Mouse (Mus musculus) testis, postnatal 14 days (tissue): ENCODE data around the gene Rbms2.

Experiments
- DNase-seq: peaks from one replicate; pipeline ENCODE4 v3.0.0; 2021; ENCODE audit warnings: low spot score

The Rbms2 gene

DNA sequence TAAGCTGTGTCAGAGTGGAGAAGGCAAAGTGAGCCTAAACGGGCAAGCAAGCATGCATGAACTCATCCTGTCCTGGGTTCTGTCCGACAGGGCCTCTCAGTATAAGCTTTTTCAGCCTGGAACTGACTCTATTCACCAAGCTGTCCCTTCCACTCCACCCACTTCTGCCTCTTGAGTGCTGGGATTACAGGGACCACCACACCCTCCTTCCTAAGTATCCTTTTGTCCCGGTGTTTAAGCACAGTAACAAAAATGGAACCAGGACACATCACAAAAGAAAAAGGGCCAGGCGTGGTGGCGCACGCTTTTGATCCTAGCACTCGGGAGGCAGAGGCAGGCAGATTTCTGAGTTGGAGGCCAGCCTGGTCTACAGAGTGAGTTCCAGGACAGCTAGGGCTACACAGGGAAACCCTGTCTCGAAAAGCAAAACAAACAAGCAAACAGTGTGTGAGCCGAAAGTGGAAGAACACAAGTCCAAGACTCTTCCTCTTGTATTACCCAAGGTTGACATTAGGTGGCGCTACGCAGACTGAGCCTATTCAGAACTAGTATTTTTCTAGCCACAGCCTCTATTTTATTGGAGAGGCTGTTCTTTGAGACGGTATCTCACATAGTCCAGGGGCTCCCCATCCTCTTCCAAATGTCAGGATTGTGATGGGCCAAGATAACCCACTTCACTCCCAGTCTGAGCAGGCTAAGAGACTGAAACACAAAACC is 39.7 kb downstream of the Rbms2 start:
- no peak for DNase-seq

GRCm38 (mm10) chr10:128135374-128135773 is 44.7 kb downstream of the Rbms2 start:
- no peak for DNase-seq

GRCm38 (mm10) chr10:128133650-128134332 is 46.3 kb downstream of the Rbms2 start:
- DNase-seq = no peak

DNA sequence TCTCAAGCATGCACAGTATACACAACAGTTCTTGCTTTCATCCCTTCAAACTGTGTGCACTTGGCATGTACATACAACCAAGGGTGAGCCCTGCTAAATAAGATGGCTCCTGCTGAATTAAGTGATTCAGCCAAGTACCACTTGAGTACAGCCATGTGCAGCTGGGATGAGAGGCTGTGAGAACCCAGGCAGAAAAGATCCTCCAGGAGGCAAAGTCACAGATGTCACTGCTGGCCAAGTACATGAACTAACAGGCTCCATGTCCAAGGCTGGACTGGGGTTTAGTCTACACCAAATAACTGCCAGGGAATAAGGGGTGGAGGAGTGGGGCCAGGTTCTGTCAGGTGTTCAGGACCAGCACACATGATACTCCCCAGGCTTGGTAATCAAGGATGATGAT is 48.3 kb downstream of the Rbms2 start:
- DNase-seq = no peak

- DNase-seq = no peak
These were observed 48.8 kb downstream of the Rbms2 start for GRCm38 (mm10) chr10:128131297-128131696.

GRCm38 (mm10) chr10:128128143-128128542 is 52.0 kb downstream of the Rbms2 start:
- no peak for DNase-seq

DNA sequence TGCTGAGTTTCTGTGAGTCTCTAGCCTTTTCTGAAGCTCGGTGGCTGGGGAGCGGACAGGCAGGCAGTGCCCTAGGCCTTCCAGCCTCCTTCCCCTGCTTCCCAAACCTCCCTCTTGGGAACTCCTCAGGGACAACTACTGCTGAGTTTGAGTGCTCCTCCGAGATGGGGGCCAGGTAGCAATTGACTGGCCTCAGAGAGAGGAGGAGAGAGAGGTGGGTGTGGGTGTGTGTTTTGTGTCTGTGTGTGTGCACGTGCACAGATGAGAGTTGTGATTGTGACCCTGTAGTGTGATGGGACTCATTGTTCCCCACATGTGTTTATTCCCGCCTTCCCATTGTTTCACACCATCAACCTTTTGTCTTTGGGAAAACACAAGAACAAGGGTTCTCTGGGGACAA is 52.6 kb downstream of the Rbms2 start:
- DNase-seq = no peak

- DNase-seq = no peak
These were observed 54.1 kb downstream of the Rbms2 start for GRCm38 (mm10) chr10:128125951-128126350.

DNA sequence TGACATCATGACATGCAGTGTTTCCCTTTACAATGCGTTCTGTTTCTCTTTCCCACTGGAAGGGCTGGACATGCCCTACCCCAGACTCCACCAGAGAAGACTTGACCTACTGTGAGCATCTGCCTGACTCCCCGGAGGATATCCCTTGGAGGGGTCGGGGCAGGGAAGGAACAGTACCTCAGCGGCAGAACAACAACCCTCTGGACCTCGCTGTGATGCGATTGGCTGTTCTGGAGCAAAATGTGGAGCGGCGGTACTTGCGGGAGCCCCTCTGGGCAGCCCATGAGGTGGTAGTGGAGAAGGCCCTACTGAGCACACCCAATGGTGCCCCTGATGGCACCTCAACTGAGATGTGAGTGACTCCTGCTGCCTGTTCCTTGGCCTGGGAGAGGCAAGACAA is 55.3 kb downstream of the Rbms2 start:
- no peak for DNase-seq

GRCm38 (mm10) chr10:128123833-128124232 is 56.3 kb downstream of the Rbms2 start:
- no peak for DNase-seq

- no peak for DNase-seq
These were observed 68.9 kb downstream of the Rbms2 start for GRCm38 (mm10) chr10:128111227-128111626.

DNA sequence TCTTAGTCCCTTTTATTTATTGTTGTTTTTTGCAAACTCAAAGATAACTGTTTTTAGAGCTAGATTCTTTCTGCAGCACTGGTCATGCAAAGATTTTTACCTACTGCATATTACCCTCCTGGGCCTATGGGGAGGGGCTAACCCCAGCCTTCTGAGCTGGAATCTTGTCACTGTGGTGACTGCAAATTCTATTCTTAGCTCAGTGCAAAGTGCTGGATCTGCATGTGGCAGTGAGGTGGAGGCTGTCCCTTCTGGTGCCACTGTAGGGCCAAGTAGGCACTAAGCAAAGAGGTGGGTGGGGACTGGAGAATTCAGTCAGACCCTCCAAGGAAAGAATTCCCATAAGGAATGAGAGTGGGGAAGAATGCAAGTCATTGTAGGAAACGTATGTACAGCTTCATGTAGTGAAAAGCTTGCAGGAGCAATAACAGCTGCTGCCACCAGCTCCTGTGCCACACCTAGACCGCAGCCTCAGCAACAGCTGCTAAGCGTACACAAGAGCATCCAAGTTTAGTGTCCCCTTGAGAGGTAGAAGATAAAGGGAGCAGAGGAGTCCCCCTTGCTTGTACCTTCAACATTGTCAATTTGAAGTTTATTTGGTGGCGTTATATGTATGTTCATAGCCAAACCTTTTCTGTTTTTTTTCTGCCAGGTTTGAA is 69.9 kb downstream of the Rbms2 start:
- no peak for DNase-seq

DNA sequence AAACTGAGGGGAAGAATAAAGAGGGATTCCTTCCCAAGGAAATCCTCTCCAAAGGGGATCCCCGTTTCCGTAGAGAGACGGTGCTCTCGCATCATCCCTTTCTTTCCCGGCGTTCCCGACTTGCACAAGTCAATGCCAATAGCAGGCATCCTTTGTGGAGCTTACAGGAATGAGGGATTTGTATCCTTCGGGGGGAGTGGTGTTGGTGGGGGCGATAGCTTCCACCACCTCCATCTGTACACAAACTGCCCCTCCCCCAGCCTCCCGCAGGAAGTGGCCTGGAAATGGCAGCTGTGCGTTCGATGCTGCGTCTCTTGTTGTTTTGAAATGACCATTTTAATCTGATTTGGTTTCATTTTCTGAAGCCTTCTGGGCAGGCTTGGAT is 82.5 kb downstream of the Rbms2 start:
- peak; percentile 55 for DNase-seq

DNA sequence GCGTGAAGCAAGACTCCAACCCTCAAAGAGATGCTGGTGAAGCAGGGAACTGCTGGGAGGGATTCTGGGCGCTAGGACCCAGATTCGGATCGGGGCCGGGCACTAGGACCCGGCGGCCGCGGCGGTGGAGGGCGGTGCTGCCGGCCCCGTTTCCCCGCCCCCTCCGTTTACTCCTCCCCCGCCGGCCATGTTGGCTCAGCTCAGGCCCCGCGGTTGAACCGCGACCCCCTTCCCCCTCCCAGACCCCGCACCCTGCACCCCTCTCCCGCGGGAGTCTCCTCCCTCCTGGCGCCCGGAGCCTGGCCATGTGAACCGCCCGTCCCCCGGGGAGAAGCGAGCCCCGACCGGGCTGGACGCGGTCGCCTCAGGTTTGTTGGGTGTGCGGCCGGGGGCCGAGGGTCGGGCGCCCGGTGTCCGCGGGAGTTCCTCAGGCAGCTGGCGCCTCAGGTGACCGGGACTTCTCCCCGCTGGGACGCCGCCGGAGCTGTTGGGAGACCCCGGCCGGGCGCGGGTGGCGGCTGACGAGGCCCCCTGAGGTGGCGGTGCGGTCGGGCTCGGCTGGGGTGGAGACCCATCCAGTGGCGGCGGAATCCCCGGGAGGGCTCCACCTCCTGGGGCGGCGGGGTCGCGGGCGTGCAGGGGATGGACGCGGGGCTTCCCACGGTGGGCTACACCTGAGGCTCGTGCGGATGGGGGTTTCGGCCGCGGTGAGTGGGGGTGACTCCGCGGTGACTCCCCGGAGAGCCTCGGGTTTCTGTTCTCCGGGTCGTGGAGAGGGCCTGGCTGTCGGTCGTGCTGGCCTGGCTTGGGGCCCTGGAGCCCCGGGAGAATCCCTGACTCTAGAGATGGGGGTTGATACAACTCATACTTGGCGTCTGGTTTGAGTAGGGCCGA is 83.2 kb downstream of the Rbms2 start:
- peak; percentile 88 for DNase-seq

DNA sequence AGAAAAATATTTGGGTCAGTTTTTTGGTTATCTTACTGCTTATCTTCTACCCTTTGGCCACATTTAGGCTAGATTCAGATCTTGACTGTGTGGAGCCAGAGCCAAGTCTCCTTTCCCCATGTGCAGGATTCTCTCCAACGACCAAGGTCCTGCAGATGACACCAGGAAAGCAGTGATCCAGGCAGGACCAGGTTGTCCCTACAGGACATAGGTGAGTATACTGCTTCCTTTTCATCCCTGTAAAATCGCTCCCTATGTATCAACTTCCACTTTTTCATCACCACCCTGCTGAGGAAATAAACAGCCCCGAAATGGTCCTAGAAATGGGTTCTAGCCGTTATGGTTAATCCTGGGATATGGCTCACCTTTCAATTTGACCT is 83.8 kb downstream of the Rbms2 start:
- no peak for DNase-seq

- no peak for DNase-seq
These were observed 85.0 kb downstream of the Rbms2 start for GRCm38 (mm10) chr10:128095003-128095636.

DNA sequence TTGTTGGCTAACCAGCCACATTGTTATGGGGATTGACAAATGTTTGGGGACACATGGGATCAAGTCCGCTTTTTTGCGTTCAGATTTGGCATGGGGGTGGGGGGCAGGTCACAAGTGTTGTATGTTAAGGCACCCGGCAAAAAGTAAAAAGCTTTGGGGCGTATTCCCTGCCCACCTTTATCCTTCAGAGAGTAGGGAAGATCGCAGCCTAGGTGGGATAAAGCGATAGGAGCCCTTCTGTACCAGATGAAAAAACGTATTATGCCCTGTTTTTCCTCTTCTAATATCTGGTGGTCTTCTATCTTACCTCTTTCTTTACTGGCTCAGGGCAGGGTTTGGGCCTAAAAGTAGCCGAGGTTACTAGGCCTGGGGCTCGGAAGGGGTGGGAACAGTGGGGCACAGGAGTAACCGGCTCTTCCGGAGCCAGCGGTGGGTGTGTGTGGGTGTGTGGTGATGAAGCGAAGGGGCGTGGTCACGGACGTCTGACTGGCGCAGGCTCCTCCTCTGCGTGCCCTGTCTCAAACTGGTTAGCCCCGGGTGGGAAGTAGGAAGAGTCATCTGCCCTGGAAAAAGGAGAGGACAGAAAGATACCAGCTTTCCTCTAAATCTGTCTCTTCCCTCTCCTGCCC is 85.6 kb downstream of the Rbms2 start:
- peak; percentile 88 for DNase-seq

DNA sequence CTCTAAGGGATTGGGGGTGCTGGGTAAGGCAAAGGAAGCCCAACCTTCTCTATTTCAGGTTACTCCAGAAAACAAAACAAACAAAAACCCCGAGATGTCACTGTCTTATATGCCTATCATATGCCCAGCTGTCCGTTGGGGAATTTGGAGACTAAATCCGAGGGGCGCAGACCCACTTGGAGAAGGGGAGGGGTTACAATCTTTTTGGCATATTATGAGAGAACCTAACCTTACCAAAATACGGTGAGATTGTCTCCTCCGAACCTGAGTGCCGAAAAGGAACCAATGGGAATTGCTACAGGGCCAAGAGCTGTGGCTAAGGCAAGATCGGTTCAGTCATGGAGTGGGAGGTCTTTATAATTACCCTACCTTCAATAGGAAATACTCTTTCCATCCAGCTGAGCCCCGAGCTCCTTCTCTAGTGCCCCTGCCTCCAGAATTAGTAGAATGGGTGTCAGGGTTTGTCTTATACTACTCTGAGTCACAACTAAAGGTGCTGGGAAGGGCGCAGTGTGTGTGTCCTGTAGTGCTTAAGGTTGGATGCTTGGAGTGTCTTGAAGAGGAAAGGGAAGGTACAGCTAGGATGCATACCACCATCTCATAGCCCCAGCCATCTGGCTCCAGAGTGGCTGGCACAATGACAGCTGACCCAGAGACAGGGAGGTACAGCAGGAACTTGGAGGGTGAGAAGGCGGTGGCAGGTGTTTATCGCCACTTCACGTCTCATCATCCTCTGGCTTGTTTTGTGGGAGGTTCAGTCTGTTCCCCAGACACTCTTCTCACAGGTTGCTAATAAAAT is 86.4 kb downstream of the Rbms2 start:
- DNase-seq = peak; percentile 38

DNA sequence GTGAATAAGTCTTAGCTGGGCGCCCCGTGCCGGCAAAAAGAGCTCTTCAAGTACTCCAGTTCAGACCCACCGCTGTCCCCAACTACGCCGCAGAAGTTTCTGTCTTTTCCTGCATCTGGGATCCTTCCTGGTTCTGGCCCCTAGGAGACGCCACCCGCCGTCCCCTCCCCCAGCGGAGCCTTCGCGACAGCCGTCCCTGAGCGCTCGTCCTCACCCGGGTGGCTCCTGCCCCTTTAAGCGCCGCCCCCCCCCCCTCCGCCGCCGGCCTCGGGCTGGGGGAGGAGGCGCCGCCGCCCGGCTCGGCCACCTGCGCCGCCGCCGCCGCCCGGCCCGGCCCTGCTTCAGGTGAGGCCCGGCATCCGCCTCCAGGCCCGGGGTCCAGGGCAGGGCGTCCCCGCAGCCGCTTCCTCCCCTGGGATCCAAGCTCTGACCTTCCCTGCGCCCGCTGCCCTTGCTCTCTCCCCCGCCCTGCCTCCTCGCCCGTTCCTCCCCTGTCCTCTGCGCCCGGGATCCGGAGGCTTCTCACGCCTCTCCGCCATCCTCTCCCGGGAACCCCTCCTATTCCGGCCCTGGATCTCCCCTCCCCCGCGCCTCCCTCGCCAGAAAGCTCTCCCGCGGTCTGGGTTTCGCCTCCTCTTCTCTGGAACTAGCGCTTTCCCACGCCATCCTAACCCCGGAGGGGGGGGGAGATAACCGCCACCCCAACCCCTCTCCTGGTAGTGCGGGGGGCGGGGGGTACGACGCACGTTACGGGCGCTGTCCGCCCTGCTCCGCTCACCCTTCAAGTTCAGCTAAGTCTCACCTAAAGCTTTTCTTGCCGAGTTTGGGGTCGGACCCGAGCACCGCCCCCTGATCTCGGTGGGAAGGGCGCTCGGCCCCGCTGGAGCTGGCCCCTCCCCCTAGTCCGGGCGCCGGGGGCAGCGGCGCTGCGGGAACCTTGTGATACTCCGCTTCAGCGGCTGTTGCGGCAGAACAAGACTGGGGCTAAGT is 87.3 kb downstream of the Rbms2 start:
- peak; percentile 84 for DNase-seq
